In genomic region chr17:56686801-56687200, GRCm38 (mm10) we compare ENCODE assay signal across 17 mouse cellular contexts. TPM values are rescaled to one million over a fixed set of nuclear protein-coding genes. Genes with fewer than 3 reads are reported as not detected.
"Had no signal": no experiment of that assay in that cellular context is flagged by ENCODE, and none has a peak within 500 bp of the region (broad histone marks: within the 10 kb centered on the region; RNA-seq: fewer than 3 reads in every experiment).

No protein-coding gene starts in this region.

- ATAC-seq: intestine, embryonic 15.5 days had no signal

- H3K4me1 ChIP-seq: intestine, embryonic 15.5 days; limb, embryonic 15.5 days; midbrain, embryonic 10.5 days had no signal

- H3K9ac ChIP-seq: intestine, embryonic 15.5 days; limb, embryonic 15.5 days; lung, embryonic 14.5 days; neural tube, embryonic 15.5 days had no signal

- H3K9me3 ChIP-seq: intestine, embryonic 15.5 days; limb, embryonic 15.5 days; midbrain, embryonic 10.5 days; neural tube, embryonic 15.5 days had no signal

- H3K27ac ChIP-seq: intestine, embryonic 15.5 days; limb, embryonic 15.5 days; midbrain, embryonic 10.5 days; neural tube, embryonic 15.5 days; stomach, postnatal 0 days had no signal

- H3K4me2 ChIP-seq: intestine, embryonic 15.5 days; limb, embryonic 15.5 days; lung, embryonic 14.5 days; neural tube, embryonic 15.5 days had no signal

- H3K27me3 ChIP-seq: intestine, embryonic 15.5 days; limb, embryonic 15.5 days; neural tube, embryonic 15.5 days had no signal

- DNase-seq: kidney, adult 18-20 months; kidney, postnatal 25 days; lung, embryonic 14.5 days; lung, postnatal 10 days; lung, postnatal 4 days; midbrain, embryonic 14.5 days; right cerebral cortex, adult 18-20 months; right cerebral cortex, postnatal 25 days; thymus, adult 2 months; thymus, postnatal 36 days had no signal

- H3K4me3 ChIP-seq: intestine, embryonic 15.5 days; limb, embryonic 15.5 days; midbrain, embryonic 10.5 days; myocyte; neural tube, embryonic 15.5 days had no signal

RNA-seq across cellular contexts. Expression of gene Catsperd, which starts 58.9 kb away (rescaled TPM):
- total RNA-seq: megakaryocyte, adult 5-6 weeks had no signal
